Mouse (Mus musculus) embryonic fibroblast, embryonic 13.5 days (primary cell): Measurements from ENCODE around the gene Cacna1c.

Experiments
- CTCF ChIP-seq: IDR thresholded peaks from 2 replicates; pipeline ENCODE4 v1.5.1; 2011; ENCODE audit warnings: mild to moderate bottlenecking, control low read depth, low read length, moderate library complexity, borderline replicate concordance; ENCODE audit not compliant: insufficient read depth
- POLR2A ChIP-seq: IDR thresholded peaks from 2 replicates; pipeline ENCODE4 v1.6.1; 2011; ENCODE audit warnings: low read depth, mild to moderate bottlenecking, control low read depth, low read length, moderate library complexity

- TF ChIP-seq POLR2A, result no peak
- TF ChIP-seq CTCF, result no peak
These were observed 40.0 kb upstream of the Cacna1c start, which contains the start of gene Cacna2d4 for GRCm38 (mm10) chr6:119236241-119236640.
